Mouse (Mus musculus) liver, embryonic 12.5 days (tissue): ENCODE results near the gene Ccdc121. TPM values are rescaled to one million over a fixed set of nuclear protein-coding genes. Genes with fewer than 3 reads are reported as not detected.

ENCODE experiments used
- ATAC-seq: fragments of 200-750 bp; cut with Nextera tagmentation; 2 replicates; pipeline ENCODE4 v1.8.0; 2017; ENCODE audit warnings: moderate number of reproducible peaks, mild to moderate bottlenecking, moderate library complexity
- H3K27ac ChIP-seq: fragments of 300-500 bp; sonication (generic); 2 replicates; pipeline ENCODE4 v1.5.1; 2016; ENCODE audit warnings: mild to moderate bottlenecking
- H3K27me3 ChIP-seq: fragments of 300-500 bp; sonication (generic); replicated peaks from 2 replicates; pipeline ENCODE4 v1.6.1; 2016; ENCODE audit warnings: mild to moderate bottlenecking, moderate library complexity
- H3K36me3 ChIP-seq: fragments of 300-500 bp; sonication (generic); 2 replicates; pipeline ENCODE4 v1.6.1; 2016; ENCODE audit warnings: mild to moderate bottlenecking, moderate library complexity
- H3K4me1 ChIP-seq: fragments of 300-500 bp; sonication (generic); 2 replicates; pipeline ENCODE4 v1.6.1; 2016
- H3K4me2 ChIP-seq: fragments of 300-500 bp; sonication (generic); 2 replicates; pipeline ENCODE4 v1.6.1; 2016; ENCODE audit warnings: mild to moderate bottlenecking, moderate library complexity
- H3K4me3 ChIP-seq: fragments of 300-500 bp; sonication (generic); 2 replicates; pipeline ENCODE4 v1.5.1; 2016; ENCODE audit warnings: mild to moderate bottlenecking, moderate library complexity
- H3K9ac ChIP-seq: fragments of 300-500 bp; sonication (generic); 2 replicates; pipeline ENCODE4 v1.6.1; 2016; ENCODE audit warnings: mild to moderate bottlenecking, moderate library complexity
- H3K9me3 ChIP-seq: fragments of 300-500 bp; sonication (generic); replicated peaks from 2 replicates; pipeline ENCODE4 v1.6.1; 2016; ENCODE audit warnings: mild to moderate bottlenecking, moderate library complexity
- WGBS: fragments of 180-500 bp; shearing (Covaris S2); methylation state at CpG from one replicate; pipeline ENCODE4 v1.1.7; 2016; ENCODE audit not compliant: insufficient replicate concordance; 5-methylcytosine and 5-hydroxymethylcytosine counted together
- polyA plus RNA-seq: library from polyadenylated mRNA; unstranded; fragments of >200 nt; fragmentation: Nextera tagmentation; extraction: Ambion mirVana; gene quantifications from 2 replicates; pipeline ENCODE4 v1.2.1, GENCODE M21; 2016

The Ccdc121 gene
- not detected in 2 replicates for polyA plus RNA-seq

GRCm38 (mm10) chr1:181511307-181511706 lies at the start of gene Ccdc121:
Gene Ccdc121, minus strand, starts transcription at chr1:181511451.
- Histone ChIP-seq H3K4me3 (no peak within 1 kb of the TSS), H3K36me3 (no peaks in the 10 kb centered on the region), H3K27ac (no peak within 1 kb of the TSS), H3K4me1 (no peaks in the 10 kb centered on the region), H3K9ac (no peak within 1 kb of the TSS), H3K9me3 (no peaks in the 10 kb centered on the region), H3K4me2 (no peak within 1 kb of the TSS), H3K27me3 (0 out of 2 replicates have a peak, but pooled peaks cover 4% of the 10 kb centered on the region)
- 46% methylated on average over 4 of the region's 4 CpGs for WGBS
- no peak for ATAC-seq

- Histone ChIP-seq H3K4me2 (no peak overlapping the region), H3K4me3 (no peak overlapping the region), H3K4me1 (no peaks in the 10 kb centered on the region), H3K27me3 (peaks cover 17% of the 10 kb centered on the region; the same call in 1 of the 2 replicates), H3K9ac (no peak overlapping the region), H3K9me3 (no peaks in the 10 kb centered on the region), H3K36me3 (no peaks in the 10 kb centered on the region), H3K27ac (no peak overlapping the region)
- 63% methylated on average over 6 of the region's 6 CpGs for WGBS
- ATAC-seq: no peak
Observed at GRCm38 (mm10) chr1:181560325-181560724, 49.1 kb upstream of the Ccdc121 start.

- no peak for ATAC-seq
- H3K27ac ChIP-seq: no peak overlapping the region
- no peaks in the 10 kb centered on the region for H3K36me3 ChIP-seq
- H3K27me3 ChIP-seq: peaks cover 16% of the 10 kb centered on the region; the same call in 1 of the 2 replicates
- H3K4me3 ChIP-seq: no peak overlapping the region
- no peaks in the 10 kb centered on the region for H3K4me1 ChIP-seq
- H3K9ac ChIP-seq: no peak overlapping the region
- WGBS: 64% methylated on average over 10 of the region's 10 CpGs
- no peak overlapping the region for H3K4me2 ChIP-seq
- no peaks in the 10 kb centered on the region for H3K9me3 ChIP-seq
Observed at GRCm38 (mm10) chr1:181559655-181560054, 48.4 kb upstream of the Ccdc121 start.

GRCm38 (mm10) chr1:181555475-181555874 lies 44.2 kb upstream of the Ccdc121 start:
- H3K36me3 ChIP-seq: no peaks in the 10 kb centered on the region
- peaks cover 14% of the 10 kb centered on the region for H3K27me3 ChIP-seq
- no peak overlapping the region for H3K4me3 ChIP-seq
- no peak overlapping the region for H3K9ac ChIP-seq
- H3K4me1 ChIP-seq: no peaks in the 10 kb centered on the region
- no peak overlapping the region for H3K4me2 ChIP-seq
- no peak overlapping the region for H3K27ac ChIP-seq
- 21% methylated on average over 5 of the region's 5 CpGs for WGBS
- no peaks in the 10 kb centered on the region for H3K9me3 ChIP-seq
- ATAC-seq: no peak

- Histone ChIP-seq H3K36me3 (no peaks in the 10 kb centered on the region), H3K27ac (no peak overlapping the region), H3K9ac (no peak overlapping the region), H3K4me3 (no peak overlapping the region), H3K27me3 (peaks cover 22% of the 10 kb centered on the region), H3K4me2 (no peak overlapping the region), H3K4me1 (no peaks in the 10 kb centered on the region), H3K9me3 (no peaks in the 10 kb centered on the region)
- WGBS: 27% methylated on average over 10 of the region's 10 CpGs
- ATAC-seq: no peak
Observed at GRCm38 (mm10) chr1:181552533-181553410, 41.5 kb upstream of the Ccdc121 start.

- no peaks in the 10 kb centered on the region for H3K4me1 ChIP-seq
- no peaks in the 10 kb centered on the region for H3K36me3 ChIP-seq
- H3K27ac ChIP-seq: no peak overlapping the region
- 34% methylated on average over 5 of the region's 5 CpGs for WGBS
- H3K27me3 ChIP-seq: peaks cover 22% of the 10 kb centered on the region
- no peak overlapping the region for H3K9ac ChIP-seq
- no peaks in the 10 kb centered on the region for H3K9me3 ChIP-seq
- no peak for ATAC-seq
- no peak overlapping the region for H3K4me3 ChIP-seq
- no peak overlapping the region for H3K4me2 ChIP-seq
Observed at GRCm38 (mm10) chr1:181550826-181551225, 39.6 kb upstream of the Ccdc121 start.

- Histone ChIP-seq H3K27me3 (peaks cover 22% of the 10 kb centered on the region), H3K4me3 (no peak overlapping the region), H3K4me2 (no peak overlapping the region), H3K9ac (no peak overlapping the region), H3K9me3 (no peaks in the 10 kb centered on the region), H3K27ac (no peak overlapping the region), H3K4me1 (no peaks in the 10 kb centered on the region), H3K36me3 (no peaks in the 10 kb centered on the region)
- 75% methylated on average over 8 of the region's 8 CpGs for WGBS
- no peak for ATAC-seq
Observed at GRCm38 (mm10) chr1:181549987-181550386, 38.7 kb upstream of the Ccdc121 start.

GRCm38 (mm10) chr1:181545044-181545772 lies 34.0 kb upstream of the Ccdc121 start:
- Histone ChIP-seq H3K27ac (no peak overlapping the region), H3K27me3 (peaks cover 20% of the 10 kb centered on the region), H3K4me2 (no peak overlapping the region), H3K4me3 (no peak overlapping the region), H3K9me3 (no peaks in the 10 kb centered on the region), H3K4me1 (no peaks in the 10 kb centered on the region; the same call in 1 of the 2 replicates), H3K36me3 (no peaks in the 10 kb centered on the region), H3K9ac (no peak overlapping the region)
- 26% methylated on average over 23 of the region's 23 CpGs for WGBS
- ATAC-seq: 0 out of 2 replicates have a peak, but pooled peaks have one; percentile 27

GRCm38 (mm10) chr1:181543711-181544383 lies 32.6 kb upstream of the Ccdc121 start:
- Histone ChIP-seq H3K4me2 (no peak overlapping the region), H3K27me3 (peaks cover 12% of the 10 kb centered on the region), H3K9me3 (no peaks in the 10 kb centered on the region), H3K27ac (no peak overlapping the region), H3K4me1 (no peaks in the 10 kb centered on the region; the same call in 1 of the 2 replicates), H3K4me3 (no peak overlapping the region), H3K36me3 (no peaks in the 10 kb centered on the region), H3K9ac (no peak overlapping the region)
- WGBS: 53% methylated on average over 5 of the region's 5 CpGs
- ATAC-seq: no peak

- Histone ChIP-seq H3K27me3 (peaks cover 12% of the 10 kb centered on the region), H3K9me3 (no peaks in the 10 kb centered on the region), H3K4me1 (no peaks in the 10 kb centered on the region; the same call in 1 of the 2 replicates), H3K4me3 (no peak overlapping the region), H3K36me3 (no peaks in the 10 kb centered on the region), H3K9ac (no peak overlapping the region), H3K4me2 (no peak overlapping the region), H3K27ac (no peak overlapping the region)
- ATAC-seq: no peak
- WGBS: 39% methylated on average over 22 of the region's 22 CpGs
Observed at GRCm38 (mm10) chr1:181539846-181540769, 28.9 kb upstream of the Ccdc121 start.
